Mouse (Mus musculus) olfactory bulb, adult 2 months (tissue): Measurements from ENCODE around the gene Hapln2.

Experiments
- CTCF ChIP-seq: fragments of 200-500 bp; IDR thresholded peaks from 2 replicates; pipeline ENCODE4 v1.5.1; 2012; ENCODE audit warnings: low read depth, mild to moderate bottlenecking, low read length, moderate library complexity; ENCODE audit not compliant: insufficient read depth
- POLR2A ChIP-seq: fragments of 200-500 bp; IDR thresholded peaks from 2 replicates; pipeline ENCODE4 v1.6.1; 2012; ENCODE audit warnings: mild to moderate bottlenecking, low read depth, low read length, moderate library complexity; ENCODE audit not compliant: insufficient read depth

DNA sequence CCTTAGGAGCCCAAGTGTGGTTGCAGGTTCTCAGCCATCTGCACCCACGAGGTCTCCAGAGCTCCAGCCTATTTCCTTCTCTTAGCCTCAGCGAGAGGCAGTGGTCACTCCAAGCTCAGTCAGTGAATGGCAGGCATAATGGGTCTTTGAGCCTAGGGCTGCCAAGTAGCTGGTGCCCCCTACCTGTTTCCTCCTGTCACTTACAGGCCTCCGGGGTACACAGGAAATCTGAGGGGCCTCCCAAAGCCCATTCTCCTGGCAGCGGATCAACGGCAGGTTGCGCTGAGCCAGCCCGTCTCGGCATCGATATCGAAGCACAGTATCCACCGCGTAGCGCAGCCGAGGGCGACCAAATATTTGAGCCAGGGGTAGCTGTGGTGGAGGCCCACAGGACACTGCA lies 39.3 kb downstream of the Hapln2 start:
- TF ChIP-seq POLR2A (no peak), CTCF (no peak)
